Mouse (Mus musculus) ES-CJ7 (cell line): Measurements from ENCODE around the gene Zfp367.

ENCODE experiments used
- DNase-seq: peaks from one replicate; pipeline ENCODE4 v3.0.0; 2011; ENCODE audit warnings: low read depth, low spot score

Zfp367 gene

DNA sequence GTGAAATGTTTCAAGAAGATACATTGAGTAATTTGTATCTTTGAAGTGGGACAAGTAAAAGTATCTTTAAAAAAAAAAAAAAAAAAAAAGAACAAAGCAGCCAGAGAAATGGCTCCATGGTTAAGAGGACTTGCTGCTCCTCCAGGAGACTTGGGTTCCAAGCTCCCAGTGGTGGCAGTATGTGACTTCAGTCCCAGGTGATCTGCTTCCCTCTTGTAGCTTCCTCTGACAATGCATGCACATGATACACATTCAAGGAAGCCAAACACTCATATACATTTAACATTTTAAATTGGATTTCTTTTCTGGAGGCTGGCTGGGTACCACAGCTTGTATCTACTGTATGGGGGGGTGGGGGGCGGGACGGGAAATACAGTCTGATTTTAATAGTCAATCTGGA is 1.6 kb upstream of the Zfp367 start:
- peak; percentile 36 for DNase-seq

DNA sequence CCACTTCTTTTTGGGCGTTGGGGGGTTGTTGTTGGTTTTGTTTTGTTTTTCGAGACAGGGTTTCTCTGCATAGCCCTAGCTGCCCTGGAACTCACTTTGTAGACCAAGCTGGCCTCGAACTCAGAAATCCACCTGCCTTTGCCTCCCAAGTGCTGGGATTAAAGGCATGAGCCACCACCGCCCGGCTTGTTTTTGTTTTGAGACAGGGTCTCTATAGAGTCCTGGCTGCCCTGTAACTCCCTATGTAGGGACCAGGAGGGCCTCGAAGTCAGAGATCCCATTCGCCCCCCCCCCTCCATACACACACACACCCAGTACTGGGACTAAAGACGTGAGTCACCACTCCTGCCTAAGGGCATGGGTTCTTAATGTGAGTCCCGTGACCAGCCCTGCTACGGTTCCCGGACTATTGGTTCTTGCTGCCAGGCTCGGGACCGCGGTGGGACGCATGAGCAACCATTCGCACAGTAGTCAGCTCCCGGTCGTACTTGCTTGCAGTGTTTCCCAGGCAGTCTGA is 807 bp upstream of the Zfp367 start:
- DNase-seq = peak; percentile 75

DNA sequence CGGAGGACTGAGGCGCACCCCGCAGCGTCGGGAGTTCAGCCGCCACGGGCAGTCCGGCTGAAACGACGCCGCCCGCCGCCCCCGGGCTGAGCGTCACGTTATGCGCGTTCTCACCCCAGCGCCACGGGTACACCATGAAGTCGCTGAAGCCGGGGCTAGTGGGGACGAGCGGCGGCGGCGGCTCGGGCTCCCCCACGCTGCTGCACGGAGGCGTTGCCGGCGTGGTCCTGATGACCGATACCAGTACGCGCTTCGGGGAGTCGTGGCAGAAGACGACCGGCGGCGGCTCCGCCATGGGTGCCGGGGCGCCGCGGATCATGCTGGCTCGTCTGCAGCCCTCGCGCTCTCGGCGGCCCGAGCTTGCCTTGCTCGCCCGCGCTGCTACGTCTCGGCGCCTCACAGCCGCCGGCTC is 325 bp downstream of the Zfp367 start:
- no peak for DNase-seq

DNA sequence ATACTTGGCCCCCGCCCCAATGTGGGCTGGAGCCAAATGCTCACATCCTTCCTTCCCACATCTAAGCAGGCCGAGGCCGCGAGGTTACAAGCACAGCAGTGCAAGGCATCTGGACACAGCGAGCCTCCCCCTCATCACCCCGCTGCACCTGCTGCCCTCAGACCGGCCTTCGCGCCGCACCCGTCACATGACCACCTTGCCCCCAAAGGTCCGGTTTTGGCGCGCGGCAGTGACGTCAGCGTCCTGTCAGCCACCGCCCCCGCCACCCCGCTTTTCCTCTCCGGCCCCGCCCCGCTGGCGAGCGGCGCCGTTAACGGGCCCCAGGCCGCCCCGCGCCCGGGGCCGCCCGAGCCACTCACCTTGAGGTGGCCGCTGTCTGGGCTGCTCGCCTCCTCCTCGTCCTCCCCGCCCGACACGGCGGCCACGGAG is 747 bp downstream of the Zfp367 start:
- DNase-seq = peak; percentile 84

DNA sequence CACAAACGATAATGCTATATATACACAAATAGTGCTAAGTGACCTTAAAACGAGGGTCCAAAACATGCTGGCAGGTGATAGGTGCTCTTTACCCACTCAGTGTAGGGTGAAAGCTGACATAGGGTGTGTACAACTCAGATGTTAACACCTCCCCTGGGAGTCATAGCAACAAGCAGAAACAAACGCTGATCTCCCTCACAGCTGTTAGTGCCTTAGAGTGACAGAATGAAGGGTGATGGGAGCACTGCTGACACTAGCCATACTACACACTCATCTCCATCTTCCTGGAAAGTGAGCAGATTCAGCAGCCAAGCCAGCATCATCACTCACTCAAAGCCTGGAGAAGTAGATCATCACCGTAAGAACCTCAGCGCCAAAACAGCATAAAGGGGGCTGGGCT is 2.9 kb downstream of the Zfp367 start:
- no peak for DNase-seq

DNA sequence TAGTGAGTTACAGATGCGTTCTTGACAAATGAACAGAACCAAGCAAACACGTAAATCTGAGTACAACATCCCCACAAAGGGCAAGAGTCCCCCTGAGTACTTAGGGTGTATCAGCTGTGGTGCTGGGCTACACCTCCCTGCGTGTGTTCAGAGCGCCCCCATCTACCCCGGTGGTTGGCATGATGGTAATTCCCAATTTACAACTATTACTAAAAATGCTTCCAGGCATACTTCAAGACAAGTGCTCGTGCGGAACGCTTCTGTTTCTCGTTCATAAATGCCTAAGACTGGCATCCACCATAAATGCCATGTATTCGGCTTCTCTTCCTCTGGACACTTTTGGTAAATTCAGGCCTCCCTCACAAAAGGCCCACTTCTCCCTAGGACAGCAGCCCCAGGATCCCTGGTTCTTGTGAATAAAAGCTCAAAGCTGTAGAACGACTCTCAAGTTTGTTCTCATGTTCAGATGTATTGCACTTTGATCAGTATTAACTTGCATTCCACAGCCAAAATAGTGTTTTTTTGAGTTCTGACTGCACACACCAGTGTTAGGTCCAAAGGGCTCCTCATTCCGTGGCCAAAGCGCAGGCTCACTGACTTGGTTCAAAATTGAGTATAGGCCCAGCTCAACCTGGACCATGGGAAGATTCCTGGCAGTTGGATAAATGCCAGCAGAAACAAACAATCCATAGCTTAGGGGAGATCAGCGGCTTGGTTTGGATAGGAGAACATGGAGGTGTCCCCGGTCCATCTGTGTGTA is 23.2 kb downstream of the Zfp367 start:
- peak; percentile 26 for DNase-seq

DNA sequence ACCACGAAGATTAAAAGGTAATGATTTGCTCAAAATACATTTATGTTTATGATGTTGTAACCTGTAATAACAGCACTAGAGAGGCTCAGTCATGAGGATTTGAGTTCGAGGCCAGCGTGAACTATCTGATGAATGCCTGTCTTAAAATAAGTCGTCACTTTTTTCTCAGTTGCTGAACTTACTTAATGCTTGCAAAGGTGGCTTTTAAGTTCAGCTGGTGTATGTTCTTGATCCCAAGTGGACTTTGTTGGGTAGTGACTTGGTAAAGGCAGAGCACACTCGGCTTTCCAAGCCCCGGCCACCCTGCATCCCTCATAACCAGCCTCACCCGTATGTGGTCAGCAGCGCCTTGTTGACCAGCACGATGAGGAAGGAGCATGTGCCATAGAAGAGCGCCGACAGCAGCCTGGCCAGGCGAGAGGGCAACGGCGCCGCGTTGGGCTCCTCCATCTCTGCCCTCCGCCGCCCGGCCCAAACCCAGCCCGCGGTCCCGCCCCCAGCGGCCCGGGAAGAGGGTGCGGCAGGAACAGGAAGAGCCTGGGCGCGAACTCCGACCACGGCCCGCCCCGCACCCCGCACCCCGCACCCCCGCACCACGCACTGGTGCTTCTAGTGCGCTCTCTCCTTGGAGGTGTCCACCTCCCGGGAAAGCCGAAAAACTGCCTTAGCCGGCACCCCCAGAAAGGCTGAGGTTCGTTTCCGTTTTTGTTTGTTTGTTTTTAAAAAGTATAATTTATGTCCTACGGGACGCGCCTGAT is 24.0 kb downstream of the Zfp367 start, which contains the start of gene Slc35d2:
Gene Slc35d2 (minus strand): TSS at position 511 of the 758 bp plus-strand sequence.
- DNase-seq = peak; percentile 20

DNA sequence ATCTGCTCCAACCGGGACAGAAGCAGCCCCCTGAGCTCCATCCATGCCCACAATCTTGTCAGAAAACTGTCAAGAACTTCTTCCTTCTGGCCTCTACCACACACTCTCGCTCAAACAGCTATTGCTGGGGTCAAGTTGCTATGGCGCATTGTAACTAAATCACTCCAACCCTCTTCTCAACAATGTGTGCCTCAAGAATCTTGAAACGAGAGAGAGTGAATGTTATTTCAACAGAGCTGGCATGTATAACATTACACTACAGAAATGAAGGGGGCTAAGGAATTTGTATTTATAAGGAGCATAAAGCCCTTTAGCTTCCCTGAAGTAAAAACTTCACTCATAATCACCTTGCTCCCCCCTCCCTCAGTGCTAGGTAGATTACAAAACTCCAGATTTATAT is 26.7 kb downstream of the Zfp367 start:
- no peak for DNase-seq

DNA sequence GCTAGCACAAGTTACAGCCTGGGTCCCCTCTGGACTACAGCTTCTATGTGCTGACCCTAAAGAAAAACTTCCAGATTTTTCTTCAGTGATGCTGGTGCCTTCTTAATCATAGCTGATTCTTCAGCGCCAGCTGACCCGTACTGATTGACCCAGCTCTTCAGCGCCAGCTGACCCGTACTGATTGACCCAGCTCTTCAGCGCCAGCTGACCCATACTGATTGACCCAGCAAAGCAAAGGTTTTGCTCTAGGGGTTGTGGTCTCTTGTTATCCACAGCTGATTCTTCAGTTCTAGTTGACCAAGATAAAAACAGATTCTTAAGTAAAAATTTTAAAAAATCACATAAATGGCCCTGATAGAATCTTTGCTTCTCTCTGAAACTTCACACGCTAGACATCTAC is 28.1 kb downstream of the Zfp367 start:
- DNase-seq = no peak

DNA sequence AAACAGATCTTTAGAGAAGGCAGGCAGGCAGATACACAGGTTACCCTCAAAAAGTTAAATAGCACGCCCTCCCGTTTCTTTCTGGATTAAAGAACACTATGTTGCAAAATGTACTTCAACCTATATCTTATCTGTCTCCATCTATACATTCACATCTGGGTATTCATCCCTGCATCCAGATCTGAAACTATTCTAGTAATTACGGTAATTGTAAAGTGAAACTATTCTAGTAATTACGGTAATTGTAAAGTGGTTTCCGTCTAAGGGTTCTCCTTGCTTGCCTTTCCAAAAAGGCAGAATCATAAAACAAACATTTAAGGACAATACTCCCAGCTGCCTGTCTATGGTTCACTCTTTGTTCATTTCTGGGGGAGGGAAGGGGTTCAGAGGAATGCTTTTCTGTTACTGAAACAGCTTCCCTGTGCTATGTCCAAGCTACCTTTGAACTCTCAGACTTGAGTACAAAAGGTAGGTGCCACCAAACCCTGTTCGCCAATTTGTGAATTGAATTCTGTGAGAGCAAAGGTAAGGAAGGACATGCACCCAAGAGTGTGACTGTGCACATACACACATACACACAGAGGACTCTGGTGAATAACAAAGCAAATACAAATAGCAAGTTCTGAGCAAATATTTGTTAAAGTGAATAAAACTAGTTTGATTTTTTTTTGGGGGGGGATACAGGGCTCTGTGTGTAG is 29.4 kb downstream of the Zfp367 start:
- DNase-seq = no peak

DNA sequence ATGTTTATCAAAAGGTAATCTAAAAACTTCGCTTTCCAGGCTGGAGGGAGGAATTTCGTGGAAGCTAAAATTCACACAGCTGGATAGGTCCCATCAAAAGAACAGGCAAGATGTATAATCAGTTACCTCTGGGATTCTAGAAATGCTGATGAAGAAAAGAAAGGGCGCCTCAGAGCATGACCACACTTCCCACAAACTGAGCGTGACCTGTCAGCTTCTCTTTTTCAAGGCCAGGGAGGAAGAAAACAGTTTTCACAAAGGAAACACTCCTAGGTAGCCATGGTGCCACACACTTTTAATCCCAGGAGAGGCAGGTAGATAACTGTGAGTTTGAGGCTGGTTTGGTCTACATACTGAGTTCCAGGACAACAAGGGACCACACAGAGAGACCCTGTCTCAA is 32.2 kb downstream of the Zfp367 start:
- DNase-seq = no peak

DNA sequence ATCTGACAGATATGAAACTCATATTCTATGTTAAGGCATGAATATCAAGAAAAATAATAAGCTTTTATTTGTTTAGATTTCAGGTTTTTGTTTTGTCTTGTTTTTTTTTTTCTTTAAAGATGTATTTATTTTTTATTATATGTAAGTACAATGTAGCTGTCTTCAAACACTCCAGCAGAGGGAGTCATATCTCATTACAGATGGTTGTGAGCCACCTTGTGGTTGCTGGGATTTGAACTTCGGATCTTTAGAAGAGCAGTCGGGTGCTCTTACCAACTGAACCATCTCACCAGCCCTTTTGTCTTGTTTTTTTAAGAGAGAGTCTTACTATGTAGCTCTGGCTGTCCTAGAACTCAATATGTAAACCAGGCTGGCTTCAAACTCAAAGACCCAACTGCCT is 35.6 kb downstream of the Zfp367 start:
- DNase-seq = peak; percentile 58

DNA sequence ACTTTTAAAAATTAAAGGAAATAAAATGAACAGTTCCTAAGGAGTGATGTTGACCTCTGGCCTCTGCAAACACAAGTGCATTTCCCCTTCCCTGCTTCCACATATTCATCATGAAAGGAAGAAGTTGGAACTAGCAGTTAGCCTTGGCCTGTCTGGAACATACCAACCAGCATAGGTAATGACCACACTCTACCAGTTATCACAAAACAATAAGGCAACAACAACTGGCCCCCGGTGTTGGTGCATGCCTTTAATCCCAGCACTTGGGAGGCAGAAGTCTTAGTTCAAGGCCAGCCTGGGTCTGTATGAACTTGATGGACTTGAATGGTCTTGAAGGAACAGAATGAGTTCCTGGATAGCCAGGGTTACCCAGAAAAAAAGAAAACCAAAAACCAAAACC is 42.6 kb downstream of the Zfp367 start:
- DNase-seq = no peak

DNA sequence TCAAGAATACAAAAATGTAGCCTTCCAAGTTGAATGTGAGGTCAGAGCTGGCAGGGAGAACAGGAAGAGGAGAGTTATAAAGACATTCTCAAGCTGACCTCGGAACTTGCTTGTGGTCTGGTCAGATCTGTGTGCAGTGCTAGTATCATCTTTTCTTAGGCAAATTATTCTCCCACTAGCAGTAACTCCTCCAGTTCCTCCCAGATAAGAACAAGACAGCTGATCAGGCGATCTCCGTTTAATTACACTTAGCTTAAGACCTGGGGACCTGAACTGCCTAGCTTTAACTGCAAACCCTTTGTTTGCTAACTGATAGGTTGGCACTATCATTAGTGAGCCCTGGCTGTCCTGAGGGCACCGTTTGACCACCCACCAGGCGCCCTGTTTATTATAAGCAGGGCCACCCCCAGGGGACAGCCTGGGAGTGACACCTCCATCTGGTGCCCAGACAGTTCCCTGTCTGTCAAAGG is 44.6 kb downstream of the Zfp367 start:
- DNase-seq = no peak

DNA sequence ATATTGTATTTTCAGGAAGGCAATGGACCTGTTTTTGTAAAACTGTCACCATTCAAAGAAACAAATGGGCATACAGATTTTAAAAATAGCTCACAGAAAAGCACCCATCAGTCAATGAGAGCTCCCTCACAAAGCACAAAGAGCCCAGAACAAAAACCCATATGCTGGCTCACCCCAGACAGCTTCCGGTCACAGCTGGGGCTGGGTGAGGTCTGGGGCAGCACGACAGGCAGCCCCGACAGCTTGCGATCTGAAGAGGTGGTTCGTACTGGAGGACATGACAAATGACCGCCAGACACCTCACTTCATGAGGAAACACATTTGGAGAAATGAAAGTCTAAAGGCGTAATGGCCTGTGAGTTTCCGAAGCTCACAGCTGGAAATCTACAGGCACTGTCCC is 45.5 kb downstream of the Zfp367 start:
- no peak for DNase-seq

DNA sequence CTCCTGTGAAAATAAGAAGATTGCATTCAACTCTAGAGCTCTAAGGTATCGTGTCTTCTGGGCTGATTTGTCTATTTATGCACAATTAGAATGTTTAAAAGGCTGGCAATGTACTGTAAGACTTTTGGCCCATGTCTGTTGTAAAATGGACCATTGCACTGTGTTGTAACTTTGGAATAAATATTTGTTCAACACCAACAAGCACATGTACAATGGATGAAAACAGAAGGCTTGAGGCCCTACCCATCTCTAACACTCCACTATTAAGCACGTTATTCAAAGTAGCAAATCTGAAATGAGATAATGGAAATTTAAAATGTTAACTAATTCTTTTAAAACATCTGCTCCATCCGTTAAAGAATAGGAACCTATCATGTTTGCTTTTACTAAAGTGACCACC is 45.9 kb downstream of the Zfp367 start:
- no peak for DNase-seq

DNA sequence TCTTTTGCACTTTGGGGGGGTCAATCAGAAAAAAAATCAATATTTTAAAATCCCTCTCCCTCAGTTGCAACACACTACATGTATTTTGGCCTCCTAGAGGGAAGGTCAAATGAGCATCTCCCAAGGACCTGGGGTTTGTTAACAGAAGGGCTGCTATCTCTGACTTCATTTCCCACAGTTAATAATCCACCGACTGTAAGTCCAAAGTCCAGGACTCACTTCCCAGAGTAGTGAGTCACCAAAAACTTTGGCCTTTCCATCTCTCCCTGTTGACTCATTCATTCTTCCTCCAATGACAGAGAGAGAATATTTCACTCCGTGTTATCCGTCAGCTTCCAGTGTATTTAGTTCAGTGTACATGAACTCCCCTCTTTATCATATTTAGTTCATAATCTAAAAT is 47.3 kb downstream of the Zfp367 start:
- DNase-seq = no peak

DNA sequence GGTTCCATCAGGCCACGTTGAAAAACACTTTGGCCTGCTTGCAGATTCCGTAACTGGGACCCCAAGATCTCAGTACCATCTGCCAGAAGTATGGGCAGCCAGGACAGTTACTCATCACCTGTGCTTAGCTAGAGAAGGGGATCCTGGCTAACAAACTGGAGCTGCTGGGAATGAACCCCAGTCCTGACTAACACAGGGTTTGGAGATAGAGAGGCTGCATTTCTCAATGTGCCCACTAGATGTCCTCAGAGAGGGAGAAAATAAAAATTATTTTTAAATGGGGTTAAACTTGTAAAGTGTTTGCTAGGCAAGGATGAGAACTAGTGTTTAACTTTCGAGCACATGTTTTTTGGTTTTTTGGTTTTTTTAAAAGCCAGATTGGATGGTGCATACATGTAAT is 52.8 kb downstream of the Zfp367 start:
- DNase-seq = peak; percentile 36

DNA sequence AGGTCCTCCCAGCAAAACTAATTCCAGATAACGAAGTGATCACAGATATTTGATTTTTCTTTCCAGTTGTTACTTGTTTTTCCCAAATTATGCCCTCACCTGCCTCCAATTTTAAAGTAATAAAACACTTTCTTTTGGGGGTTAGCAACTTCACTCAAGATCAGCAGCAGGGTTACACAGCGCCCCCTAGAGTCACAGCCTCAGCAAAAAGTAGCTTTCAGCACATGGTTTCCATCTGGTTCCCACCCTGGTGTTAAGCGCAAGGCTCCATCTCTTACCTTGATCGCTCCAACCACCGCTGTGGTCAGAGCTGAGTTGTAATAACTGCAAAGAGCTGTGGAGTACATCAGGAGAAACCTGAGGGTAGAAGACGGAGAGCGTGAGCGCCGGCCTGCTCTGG is 54.0 kb downstream of the Zfp367 start:
- peak; percentile 80 for DNase-seq

DNA sequence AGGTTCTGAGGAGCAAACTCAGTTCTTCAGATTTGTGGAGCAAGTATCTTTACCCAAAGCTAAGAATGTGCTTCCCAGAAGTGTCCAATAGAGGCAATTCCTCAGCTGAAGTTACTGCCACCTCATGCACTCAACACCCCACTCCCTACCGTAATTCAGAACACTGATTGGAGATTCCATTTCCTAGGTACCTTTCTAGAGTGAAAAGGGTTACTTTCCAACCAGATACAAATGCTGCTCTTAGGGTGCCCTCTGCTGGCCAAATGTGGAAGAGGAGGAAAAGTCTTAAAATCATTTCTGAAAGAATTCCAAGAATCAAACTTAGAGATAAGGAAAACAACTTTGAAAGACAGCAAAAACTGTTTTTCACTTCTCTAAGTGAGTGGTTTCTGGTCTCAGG is 59.7 kb downstream of the Zfp367 start:
- DNase-seq = peak; percentile 73

DNA sequence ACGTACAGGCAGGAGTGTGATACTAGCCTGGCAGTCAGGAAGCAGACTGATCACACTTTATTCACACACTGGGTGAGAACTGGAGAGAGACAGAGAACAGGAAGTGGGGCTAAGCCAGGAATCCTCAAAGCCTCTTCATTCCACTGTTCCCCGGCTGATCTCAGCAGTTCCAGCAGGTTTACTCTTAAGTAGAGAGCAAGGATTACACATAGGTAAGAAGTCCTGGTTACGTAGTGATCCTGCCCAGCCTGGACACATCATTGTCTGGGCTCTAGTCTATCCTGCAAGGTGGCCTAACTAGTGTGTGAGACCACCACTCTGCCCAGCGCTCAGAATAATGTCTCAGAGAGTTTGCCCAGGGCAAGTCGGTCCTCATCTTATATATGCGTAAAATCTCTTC is 60.2 kb downstream of the Zfp367 start:
- no peak for DNase-seq

DNA sequence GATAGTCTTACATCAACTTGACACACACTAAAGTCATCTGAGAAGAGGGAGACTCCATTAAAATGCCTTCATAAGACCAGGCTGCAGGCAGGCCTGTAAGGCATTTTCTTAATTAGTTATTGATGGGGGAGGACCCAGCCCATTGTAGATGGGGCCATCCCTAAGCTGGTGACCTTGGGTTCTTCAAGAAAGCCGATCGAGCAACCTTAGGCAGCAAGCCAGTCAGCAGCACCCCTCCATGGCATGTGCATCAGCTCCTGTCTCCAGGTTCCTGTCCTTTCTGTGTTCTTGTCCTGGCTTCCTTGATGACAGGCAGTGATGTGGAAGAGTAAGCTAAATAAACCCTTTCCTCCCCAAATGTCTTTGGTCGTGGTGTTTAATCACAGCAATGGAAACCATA is 60.9 kb downstream of the Zfp367 start:
- no peak for DNase-seq
